Mouse (Mus musculus) ovary, postnatal 36 days (tissue): ENCODE measurements at regions not wholly inside any gene's neighbourhood (a gene's known extent, or its start where the extent isn't known, plus 50 kb on each side); places are given as distances from the start of the nearest gene placed in this dataset.
A peak's percentile ranks its signal among the peaks of the same experiment; 100 is the strongest.

Experiments
- DNase-seq: peaks from one replicate; pipeline ENCODE4 v3.0.0; 2022; ENCODE audit warnings: low spot score, mixed read lengths

GRCm38 (mm10) chr4:140401632-140402031 is 155.0 kb upstream of the Igsf21 start:
- DNase-seq, result no peak

- no peak for DNase-seq
These were observed 150.0 kb upstream of the Igsf21 start for GRCm38 (mm10) chr4:140396548-140396947.

- DNase-seq, result no peak
These were observed 145.7 kb upstream of the Igsf21 start for GRCm38 (mm10) chr4:140392290-140392689.

- no peak for DNase-seq
These were observed 144.2 kb upstream of the Igsf21 start for GRCm38 (mm10) chr4:140390684-140391234.

- DNase-seq, result no peak
These were observed 139.1 kb upstream of the Igsf21 start for GRCm38 (mm10) chr4:140385686-140386085.

- DNase-seq, result no peak
These were observed 138.6 kb upstream of the Igsf21 start for GRCm38 (mm10) chr4:140385226-140385625.

GRCm38 (mm10) chr4:140383596-140383995 is 137.0 kb upstream of the Igsf21 start:
- DNase-seq, result no peak

GRCm38 (mm10) chr4:140380733-140381132 is 134.1 kb upstream of the Igsf21 start:
- DNase-seq, result no peak

GRCm38 (mm10) chr4:140377941-140378340 is 131.4 kb upstream of the Igsf21 start:
- no peak for DNase-seq

- DNase-seq, result no peak
These were observed 126.2 kb upstream of the Igsf21 start for GRCm38 (mm10) chr4:140372586-140373325.

- DNase-seq, result no peak
These were observed 125.0 kb upstream of the Igsf21 start for GRCm38 (mm10) chr4:140371426-140372213.

- DNase-seq, result no peak
These were observed 120.5 kb upstream of the Igsf21 start for GRCm38 (mm10) chr4:140366975-140367680.

- no peak for DNase-seq
These were observed 112.3 kb upstream of the Igsf21 start for GRCm38 (mm10) chr4:140358846-140359245.

GRCm38 (mm10) chr4:140358103-140358502 is 111.5 kb upstream of the Igsf21 start:
- peak; percentile 79 for DNase-seq

- no peak for DNase-seq
These were observed 108.6 kb upstream of the Igsf21 start for GRCm38 (mm10) chr4:140355144-140355550.

GRCm38 (mm10) chr4:140348802-140349201 is 102.2 kb upstream of the Igsf21 start:
- no peak for DNase-seq

GRCm38 (mm10) chr4:140330138-140330537 is 83.6 kb upstream of the Igsf21 start:
- no peak for DNase-seq

GRCm38 (mm10) chr4:140326706-140327440 is 80.3 kb upstream of the Igsf21 start:
- no peak for DNase-seq

GRCm38 (mm10) chr4:140325677-140326052 is 79.1 kb upstream of the Igsf21 start:
- no peak for DNase-seq

GRCm38 (mm10) chr4:140324971-140325676 is 78.5 kb upstream of the Igsf21 start:
- no peak for DNase-seq
